Mouse (Mus musculus): ENCODE measurements around the gene Gcn1l1. TPM values are rescaled to one million over a fixed set of nuclear protein-coding genes. Genes with fewer than 3 reads are reported as not detected.

The Gcn1l1 gene
- total RNA-seq, 2 experiments from 2014 or later: 52.4 to 63.2 TPM

GRCm38 (mm10) chr5:115611566-115611965 is 46.5 kb downstream of the Gcn1l1 start:
- DNase-seq: no peak

DNA sequence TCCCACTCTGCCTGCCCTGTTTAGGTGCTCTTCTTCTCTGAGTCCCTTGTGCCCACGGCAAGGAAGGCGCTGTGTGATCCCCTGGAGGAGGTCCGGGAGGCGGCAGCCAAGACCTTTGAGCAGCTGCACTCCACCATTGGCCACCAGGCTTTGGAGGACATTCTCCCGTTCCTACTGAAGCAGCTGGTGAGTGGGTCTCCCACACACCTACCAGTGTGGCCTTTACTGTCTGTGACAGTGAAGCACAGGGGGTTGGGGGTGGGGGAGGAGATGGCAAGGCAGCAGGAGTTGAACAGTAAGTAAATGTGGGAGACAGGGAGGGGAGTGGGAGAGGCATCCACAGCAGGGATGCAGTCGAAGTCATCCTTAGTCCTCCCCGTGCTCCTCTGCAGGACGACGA is 48.3 kb downstream of the Gcn1l1 start:
- DNase-seq: no peak

GRCm38 (mm10) chr5:115614948-115615347 is 49.9 kb downstream of the Gcn1l1 start:
- DNase-seq: peak; percentile 79

- no peak for DNase-seq
These were observed 54.6 kb downstream of the Gcn1l1 start for GRCm38 (mm10) chr5:115619690-115620089.

- no peak for DNase-seq
These were observed 57.6 kb downstream of the Gcn1l1 start for GRCm38 (mm10) chr5:115622686-115623085.

DNA sequence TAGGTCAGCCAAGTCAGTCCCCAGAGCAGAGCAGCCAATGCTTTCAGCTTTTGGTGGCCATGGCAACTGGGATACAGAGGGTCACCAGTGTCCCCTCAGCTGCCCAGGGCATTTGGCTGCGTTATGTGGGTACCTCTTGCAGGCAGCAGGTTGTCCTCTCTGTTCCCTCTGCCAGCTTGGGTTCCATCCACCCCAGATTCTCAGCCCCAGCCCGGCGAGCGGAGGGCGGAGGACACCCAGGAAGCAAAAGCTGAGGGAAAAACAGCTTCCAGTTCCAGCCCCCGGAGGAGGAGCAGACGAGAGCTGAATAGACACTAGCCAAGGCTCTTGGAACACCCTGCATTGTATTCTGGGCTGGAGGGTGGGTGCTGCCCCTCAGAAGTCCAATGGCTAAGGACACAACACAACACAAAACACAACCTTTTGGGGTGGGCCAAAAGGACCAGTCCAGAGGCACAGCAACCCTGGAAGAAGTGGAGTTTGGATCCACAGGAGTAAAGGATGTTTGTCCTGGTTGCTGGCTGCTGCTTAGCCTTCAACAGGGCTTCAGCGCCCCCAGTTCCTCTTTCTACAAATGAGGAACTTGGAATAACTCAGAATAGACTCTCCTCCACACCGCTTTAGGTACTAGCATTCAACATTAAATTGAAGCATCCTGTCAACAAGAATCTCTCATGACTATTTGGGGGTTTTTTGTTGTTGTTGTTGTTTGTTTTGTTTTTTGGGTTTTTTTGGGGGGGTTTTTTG is 58.8 kb downstream of the Gcn1l1 start:
- DNase-seq: no peak

DNA sequence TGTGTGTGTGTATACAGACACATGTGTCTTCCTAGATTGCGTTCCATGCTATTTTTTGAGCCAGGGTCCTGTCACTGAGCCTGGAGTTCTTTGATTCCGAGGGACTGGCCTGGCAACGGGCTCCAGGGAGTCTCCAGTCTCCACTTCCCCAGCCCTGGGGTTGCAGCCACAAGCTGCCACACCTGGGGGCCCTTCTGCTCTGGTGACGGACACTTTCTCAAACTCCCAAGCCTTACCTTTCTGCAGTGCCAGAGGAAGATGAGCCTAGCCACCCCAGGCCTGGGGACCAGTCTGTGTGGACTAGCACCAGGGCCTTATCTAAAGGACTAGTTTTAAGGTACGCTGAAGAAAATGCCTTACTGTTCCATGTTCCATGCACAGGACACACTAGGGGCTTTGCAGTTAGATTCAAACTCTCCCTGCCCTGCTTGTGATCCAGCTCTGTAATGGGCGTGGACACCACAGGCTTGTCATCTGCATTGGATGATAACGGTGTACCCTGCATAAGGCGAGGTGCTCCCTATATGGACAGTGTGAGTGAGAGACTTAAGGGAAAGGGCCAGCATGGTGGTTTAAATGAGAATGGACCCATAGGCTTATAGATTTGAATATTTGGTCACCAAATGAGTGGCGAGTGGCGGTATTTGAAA is 61.3 kb downstream of the Gcn1l1 start:
- DNase-seq: no peak

- DNase-seq: no peak
These were observed 63.0 kb downstream of the Gcn1l1 start for GRCm38 (mm10) chr5:115628083-115628482.

DNA sequence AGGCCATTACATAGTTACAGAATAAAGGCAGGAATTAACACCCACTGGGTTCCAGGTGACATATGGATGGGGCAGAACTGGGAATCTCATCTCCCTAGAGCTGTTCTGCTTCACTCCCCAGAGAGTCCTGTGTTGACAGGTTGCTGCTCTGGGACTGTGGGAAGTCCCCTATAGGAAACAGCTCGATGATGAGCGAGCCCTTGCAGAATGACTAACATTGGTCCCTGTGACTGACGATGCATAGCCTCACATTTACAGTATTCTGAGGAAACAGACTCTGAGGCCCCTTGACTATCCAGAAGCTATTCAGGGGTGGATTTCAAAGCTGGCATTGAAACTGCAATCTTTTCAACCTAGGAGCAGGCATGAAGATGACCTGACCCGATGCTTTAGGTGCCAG is 64.6 kb downstream of the Gcn1l1 start:
- DNase-seq: no peak

DNA sequence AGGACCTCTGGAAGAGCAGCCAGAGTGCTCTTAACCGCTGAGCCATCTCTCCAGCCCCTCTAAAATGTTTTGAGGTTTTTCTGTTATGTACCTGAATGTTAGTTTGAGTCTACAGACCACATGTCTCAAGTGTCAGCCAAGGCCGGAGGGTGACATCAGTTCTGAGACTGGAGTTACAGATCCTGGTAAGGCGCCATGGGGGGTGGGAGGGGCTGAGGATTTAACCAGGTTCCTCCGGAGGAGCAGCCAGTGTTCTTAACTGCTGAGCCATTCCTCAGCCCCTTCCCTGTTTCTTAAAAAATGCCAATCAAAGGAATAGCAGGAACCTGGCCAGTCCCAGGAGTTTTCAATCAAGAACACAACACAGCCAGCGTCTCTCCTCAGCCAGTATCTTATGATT is 65.2 kb downstream of the Gcn1l1 start:
- DNase-seq: no peak

- DNase-seq: peak; percentile 98
These were observed 66.7 kb downstream of the Gcn1l1 start, which contains the start of gene Rab35 for GRCm38 (mm10) chr5:115631505-115632357. Rab35 (plus strand) TSS chr5:115631908.

DNA sequence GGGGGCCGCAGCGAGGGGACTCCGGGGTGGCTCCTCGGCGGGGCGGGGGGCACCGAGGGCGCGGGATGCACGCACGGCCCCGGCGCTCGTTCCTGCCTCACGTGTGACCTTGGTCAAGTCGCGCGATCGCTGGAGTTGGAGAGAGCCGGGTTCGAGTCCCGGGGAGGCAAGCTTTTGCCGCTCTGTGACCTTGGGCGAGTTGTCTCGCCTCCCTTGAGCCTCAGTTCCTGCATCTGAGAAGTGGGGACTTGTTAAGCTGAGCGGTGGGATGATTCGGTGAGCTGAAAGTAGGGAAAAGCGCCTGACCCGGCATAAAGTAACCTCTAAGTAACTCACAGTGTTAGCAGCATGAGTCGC is 67.3 kb downstream of the Gcn1l1 start:
- peak; percentile 62 for DNase-seq

- DNase-seq: no peak
These were observed 68.0 kb downstream of the Gcn1l1 start for GRCm38 (mm10) chr5:115633060-115633459.

- no peak for DNase-seq
These were observed 69.0 kb downstream of the Gcn1l1 start for GRCm38 (mm10) chr5:115634046-115634445.

DNA sequence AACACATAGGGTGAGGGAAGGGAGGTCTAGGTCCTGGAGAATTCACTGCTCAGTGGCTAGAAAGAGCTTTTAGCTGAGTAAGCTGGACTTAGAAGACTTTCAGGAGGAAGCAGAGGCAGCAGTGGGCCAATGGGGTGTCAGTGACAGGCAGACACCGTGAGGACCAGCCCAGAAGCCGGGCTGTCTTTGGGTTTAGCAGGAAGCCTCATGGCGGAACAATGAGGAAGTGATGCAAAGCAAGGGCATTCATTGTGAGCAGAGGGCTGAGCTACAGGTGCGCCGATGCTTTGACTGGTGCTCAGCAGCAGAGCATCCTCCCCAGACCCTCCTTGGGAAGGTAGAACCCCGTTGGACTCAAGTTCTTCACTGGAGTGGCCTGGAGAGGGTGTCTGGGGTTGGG is 70.5 kb downstream of the Gcn1l1 start:
- no peak for DNase-seq

DNA sequence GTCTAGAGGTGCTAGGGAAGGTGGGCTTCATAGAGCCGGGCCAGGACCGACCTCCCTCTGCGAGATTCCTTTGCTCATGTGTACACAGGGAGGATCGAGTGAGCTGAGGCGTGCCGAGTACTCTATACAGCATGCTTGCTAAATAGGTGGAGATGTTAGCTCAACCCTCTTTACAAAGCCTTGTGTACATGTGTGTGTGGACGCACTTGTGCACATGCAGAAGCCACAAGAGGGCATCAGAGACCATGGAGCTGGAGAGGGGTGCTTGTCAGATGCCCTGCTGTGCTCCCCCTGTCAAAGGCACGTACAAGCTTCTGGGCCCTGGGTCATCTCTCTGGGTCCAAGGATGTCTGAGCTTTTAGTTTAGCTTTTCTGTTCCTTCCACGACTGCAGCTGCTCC is 79.1 kb downstream of the Gcn1l1 start:
- no peak for DNase-seq

DNA sequence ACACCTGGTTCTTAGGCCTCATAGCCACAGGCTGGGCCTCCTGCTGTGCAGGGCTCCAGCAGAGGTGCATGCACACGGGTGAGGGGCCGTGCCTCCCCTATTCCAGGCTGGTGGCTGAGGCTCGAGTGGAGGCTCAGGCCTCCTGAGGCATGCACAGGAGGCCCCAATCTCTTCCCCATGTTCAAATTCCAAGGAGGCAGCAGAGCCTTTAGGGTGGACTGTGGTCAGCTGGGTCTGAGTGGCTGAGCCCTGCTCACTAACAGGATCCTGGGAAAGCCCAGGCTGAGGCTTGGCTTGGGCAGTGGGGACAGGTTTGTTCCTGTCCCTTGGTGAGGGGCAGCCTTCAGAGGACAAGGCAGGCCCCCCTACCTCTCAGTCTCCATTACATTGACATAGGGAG is 83.8 kb downstream of the Gcn1l1 start:
- DNase-seq: no peak

DNA sequence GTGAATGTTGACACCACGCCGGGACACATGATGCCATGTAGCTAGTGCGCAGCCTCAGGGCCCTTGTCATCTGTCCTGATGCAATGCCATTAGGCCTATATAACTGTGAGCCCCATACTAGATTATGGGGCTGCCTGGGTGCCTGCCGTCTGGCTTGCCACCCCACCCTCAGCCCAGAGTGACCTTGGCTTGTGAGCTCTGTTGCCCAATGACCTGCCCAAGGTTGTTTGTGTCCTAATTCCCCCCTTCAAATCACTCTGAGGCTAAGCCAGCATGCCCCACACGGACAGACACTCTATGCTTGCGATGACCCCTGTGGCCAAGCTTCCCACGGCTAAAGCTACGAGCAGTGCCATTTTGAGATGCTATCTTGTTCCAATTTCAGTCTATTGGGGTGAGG is 84.6 kb downstream of the Gcn1l1 start:
- no peak for DNase-seq

- no peak for DNase-seq
These were observed 85.8 kb downstream of the Gcn1l1 start for GRCm38 (mm10) chr5:115650885-115651284.

- no peak for DNase-seq
These were observed 86.8 kb downstream of the Gcn1l1 start for GRCm38 (mm10) chr5:115651821-115652220.

DNA sequence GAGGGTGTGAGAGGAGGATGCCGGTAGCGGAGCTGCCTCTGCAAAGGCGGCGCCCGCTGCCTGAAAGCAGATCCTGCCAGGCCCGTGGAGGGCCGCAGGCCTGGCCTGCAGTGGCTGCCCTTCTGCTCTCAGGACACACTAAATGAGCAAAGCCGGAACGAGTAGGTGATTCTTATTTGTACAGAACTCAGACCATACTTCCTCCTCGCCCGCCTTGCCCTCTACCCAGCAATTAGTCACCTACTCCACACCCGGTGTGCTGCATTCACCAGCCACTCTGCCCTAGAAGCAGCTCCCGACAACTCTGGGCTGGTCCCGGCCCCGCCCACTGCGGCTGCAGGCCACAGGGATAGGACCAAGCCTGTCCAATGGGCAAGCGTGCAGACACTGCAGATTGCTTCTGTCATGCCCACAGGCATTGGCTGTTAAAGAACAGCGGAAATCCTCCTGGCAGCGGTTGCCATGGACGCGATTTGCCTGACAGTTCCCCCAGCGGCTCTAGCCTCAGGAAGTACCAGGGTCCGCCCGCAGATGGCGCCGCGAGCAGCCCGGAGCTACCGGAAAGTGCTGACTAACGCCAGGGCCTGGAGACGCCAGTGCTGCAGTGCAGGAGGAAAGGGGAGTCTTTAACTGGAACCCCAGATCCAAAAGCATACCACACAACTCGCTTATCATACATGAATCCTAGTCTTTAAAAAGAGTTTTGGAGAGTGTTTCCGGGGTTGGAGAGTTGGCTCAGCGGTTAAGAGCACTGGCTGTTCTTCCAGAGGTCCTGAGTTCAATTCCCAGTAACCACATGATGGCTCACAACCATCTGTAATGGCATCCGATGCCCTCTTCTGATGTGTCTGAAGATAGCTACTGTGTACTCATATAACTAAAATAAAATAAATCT is 87.9 kb downstream of the Gcn1l1 start:
- peak; percentile 100 for DNase-seq

- DNase-seq: no peak
These were observed 88.7 kb downstream of the Gcn1l1 start for GRCm38 (mm10) chr5:115653776-115654175.

Data from adrenal gland, postnatal 10 days (tissue).